Mouse (Mus musculus): Measurements from ENCODE around the gene Gm28047. TPM values are rescaled to one million over a fixed set of nuclear protein-coding genes. Genes with fewer than 3 reads are reported as not detected.
"Not testable (repeated sequence)": the region's sequence is repeated elsewhere in the genome, so short reads cannot be mapped to it uniquely, and the experiment has no call there.

Gm28047 gene
- polyA plus RNA-seq, 1 experiment from 2014 or later, result not detected

DNA sequence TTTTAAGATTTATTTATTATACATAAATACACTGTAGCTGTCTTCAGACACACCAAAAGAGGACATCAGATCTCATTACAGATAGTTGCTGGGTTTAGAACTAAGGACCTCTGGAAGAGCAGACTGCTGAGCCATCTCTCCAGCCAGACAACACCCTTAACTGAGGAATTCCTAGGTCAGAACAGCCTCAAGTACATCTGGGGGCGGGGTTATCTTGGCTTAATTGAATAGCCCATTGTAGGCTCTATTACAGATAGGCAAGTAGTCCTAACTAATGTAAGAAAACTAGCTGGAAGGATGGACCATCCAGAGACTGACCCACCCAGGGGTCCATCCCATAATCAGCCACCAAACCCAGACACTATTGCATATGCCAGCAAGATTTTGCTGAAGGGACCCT lies 16.3 kb downstream of the Gm28047 start:
- 68% methylated on average over 1 of the region's 1 CpGs for WGBS
- DNase-seq (ENCODE audit: low spot score); H3K27me3 ChIP-seq (replicated peaks; ENCODE audit: control insufficient read depth, insufficient read depth, low read length); H3K9ac ChIP-seq (ENCODE audit: low read length); H3K36me3 ChIP-seq (ENCODE audit: control insufficient read depth, insufficient read depth, low read length); H3K27ac ChIP-seq (ENCODE audit: low read depth, low read length); H3K4me1 ChIP-seq (ENCODE audit: control insufficient read depth, insufficient read depth, low read length); H3K4me2 ChIP-seq (ENCODE audit: low read length); H3K9me3 ChIP-seq (replicated peaks; ENCODE audit: control insufficient read depth, low read length); ATAC-seq; H3K4me3 ChIP-seq (ENCODE audit: low read depth, low read length): not testable (repeated sequence)

DNA sequence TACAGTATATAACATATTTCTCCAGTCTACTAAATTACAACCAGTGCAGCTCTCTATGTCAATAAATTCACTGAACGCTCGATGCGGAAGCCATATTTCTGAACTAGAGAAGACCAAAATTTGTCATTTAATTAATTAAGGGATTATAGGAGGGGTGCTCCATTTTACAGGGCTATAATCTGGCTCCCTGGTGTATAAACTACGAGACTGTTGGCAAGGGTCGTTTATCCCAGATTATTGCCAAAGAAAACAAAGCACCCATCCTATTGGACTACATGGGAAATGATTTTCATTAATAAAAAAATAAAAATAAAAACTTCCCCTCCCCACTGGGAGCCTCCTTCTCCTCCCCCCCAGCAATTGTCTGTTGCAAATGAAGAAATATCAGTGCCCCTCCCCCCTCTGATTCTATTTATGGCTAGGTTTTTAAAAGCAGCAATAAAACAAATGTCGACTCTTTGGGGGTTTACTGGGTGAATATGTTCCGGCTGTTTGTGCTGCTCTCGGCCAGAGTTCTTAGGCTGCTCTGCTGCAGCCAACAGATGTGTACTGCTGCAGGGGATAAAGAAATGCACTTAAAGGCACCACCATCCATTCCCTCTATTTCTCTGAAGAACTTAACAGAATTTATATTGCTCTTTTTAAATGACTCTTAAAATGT lies 30.7 kb downstream of the Gm28047 start:
- DNase-seq (ENCODE audit: low spot score) (no peak), ATAC-seq (no peak)
- Histone ChIP-seq H3K9ac (ENCODE audit: low read length) (no peak overlapping the region), H3K4me1 (ENCODE audit: control insufficient read depth, insufficient read depth, low read length) (peaks cover 6% of the 10 kb centered on the region; the same call in 1 of the 2 replicates), H3K36me3 (ENCODE audit: control insufficient read depth, insufficient read depth, low read length) (0 out of 2 replicates have a peak, but pooled peaks cover 5% of the 10 kb centered on the region), H3K4me2 (ENCODE audit: low read length) (no peak overlapping the region), H3K27me3 (replicated peaks; ENCODE audit: control insufficient read depth, insufficient read depth, low read length) (no peaks in the 10 kb centered on the region), H3K9me3 (replicated peaks; ENCODE audit: control insufficient read depth, low read length) (no peaks in the 10 kb centered on the region), H3K4me3 (ENCODE audit: low read depth, low read length) (no peak overlapping the region), H3K27ac (ENCODE audit: low read depth, low read length) (no peak overlapping the region; the same call in 1 of the 2 replicates)
- 51% methylated on average over 8 of the region's 8 CpGs for WGBS

DNA sequence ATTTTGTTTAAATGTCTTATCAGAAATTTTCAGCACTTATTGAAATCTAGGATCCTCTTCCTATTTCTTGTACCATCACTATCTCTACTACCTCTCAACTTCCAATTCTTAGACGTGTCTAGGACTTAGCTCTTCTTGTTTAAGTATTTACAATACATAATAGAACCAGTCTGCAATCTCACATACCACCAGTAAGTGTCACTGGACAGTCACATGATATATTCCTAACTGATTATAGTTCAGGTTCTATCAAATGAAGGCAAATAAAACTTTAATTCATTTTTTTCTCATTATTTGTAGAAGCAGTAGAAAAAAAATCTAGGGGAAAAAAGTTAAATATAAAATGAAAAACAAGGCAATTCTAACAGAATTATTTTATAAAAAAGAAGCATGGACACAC lies 32.2 kb downstream of the Gm28047 start:
- DNase-seq (ENCODE audit: low spot score), result no peak
- no peaks in the 10 kb centered on the region for H3K27me3 ChIP-seq (replicated peaks; ENCODE audit: control insufficient read depth, insufficient read depth, low read length)
- ATAC-seq, result no peak
- no peak overlapping the region for H3K27ac ChIP-seq (ENCODE audit: low read depth, low read length)
- no peak overlapping the region for H3K9ac ChIP-seq (ENCODE audit: low read length)
- 47% methylated on average over 1 of the region's 1 CpGs for WGBS
- no peak overlapping the region for H3K4me2 ChIP-seq (ENCODE audit: low read length)
- H3K36me3 ChIP-seq (ENCODE audit: control insufficient read depth, insufficient read depth, low read length), result 0 out of 2 replicates have a peak, but pooled peaks cover 5% of the 10 kb centered on the region
- H3K4me3 ChIP-seq (ENCODE audit: low read depth, low read length), result no peak overlapping the region
- no peaks in the 10 kb centered on the region for H3K9me3 ChIP-seq (replicated peaks; ENCODE audit: control insufficient read depth, low read length)
- H3K4me1 ChIP-seq (ENCODE audit: control insufficient read depth, insufficient read depth, low read length), result peaks cover 6% of the 10 kb centered on the region; the same call in 1 of the 2 replicates

DNA sequence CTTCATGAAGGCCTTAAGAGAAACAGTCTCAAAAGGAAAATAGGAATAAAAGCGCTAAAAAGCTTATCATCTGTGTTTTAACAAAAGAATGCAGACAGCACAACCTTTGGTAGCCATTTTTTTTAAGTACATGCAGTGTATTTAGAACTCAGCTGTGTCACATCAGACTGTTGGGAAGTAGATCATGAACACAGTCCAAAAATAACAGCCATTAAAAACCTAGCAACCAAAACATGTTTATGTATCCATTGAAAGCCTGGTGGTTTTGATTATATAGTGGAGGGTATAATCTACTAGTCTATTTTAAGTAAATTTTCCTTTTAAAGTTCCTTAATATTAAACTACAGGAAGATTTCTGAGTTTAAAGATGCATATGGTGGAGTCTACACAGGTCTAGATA lies 34.3 kb downstream of the Gm28047 start:
- Histone ChIP-seq H3K9me3 (replicated peaks; ENCODE audit: control insufficient read depth, low read length) (no peaks in the 10 kb centered on the region), H3K27ac (ENCODE audit: low read depth, low read length) (no peak overlapping the region), H3K4me3 (ENCODE audit: low read depth, low read length) (no peak overlapping the region), H3K4me1 (ENCODE audit: control insufficient read depth, insufficient read depth, low read length) (peaks cover 7% of the 10 kb centered on the region), H3K4me2 (ENCODE audit: low read length) (no peak overlapping the region), H3K27me3 (replicated peaks; ENCODE audit: control insufficient read depth, insufficient read depth, low read length) (no peaks in the 10 kb centered on the region), H3K36me3 (ENCODE audit: control insufficient read depth, insufficient read depth, low read length) (0 out of 2 replicates have a peak, but pooled peaks cover 5% of the 10 kb centered on the region), H3K9ac (ENCODE audit: low read length) (no peak overlapping the region)
- DNase-seq (ENCODE audit: low spot score), result no peak
- WGBS, result 93% methylated on average over 1 of the region's 1 CpGs
- no peak for ATAC-seq

GRCm38 (mm10) chr15:102589826-102590225 lies 35.0 kb downstream of the Gm28047 start:
- Histone ChIP-seq H3K4me3 (ENCODE audit: low read depth, low read length) (no peak overlapping the region), H3K27ac (ENCODE audit: low read depth, low read length) (no peak overlapping the region), H3K9me3 (replicated peaks; ENCODE audit: control insufficient read depth, low read length) (no peaks in the 10 kb centered on the region), H3K27me3 (replicated peaks; ENCODE audit: control insufficient read depth, insufficient read depth, low read length) (no peaks in the 10 kb centered on the region), H3K4me1 (ENCODE audit: control insufficient read depth, insufficient read depth, low read length) (peaks cover 10% of the 10 kb centered on the region), H3K36me3 (ENCODE audit: control insufficient read depth, insufficient read depth, low read length) (0 out of 2 replicates have a peak, but pooled peaks cover 5% of the 10 kb centered on the region), H3K9ac (ENCODE audit: low read length) (no peak overlapping the region), H3K4me2 (ENCODE audit: low read length) (no peak overlapping the region)
- DNase-seq (ENCODE audit: low spot score), result no peak
- no peak for ATAC-seq
- WGBS, result 97% methylated on average over 8 of the region's 8 CpGs

DNA sequence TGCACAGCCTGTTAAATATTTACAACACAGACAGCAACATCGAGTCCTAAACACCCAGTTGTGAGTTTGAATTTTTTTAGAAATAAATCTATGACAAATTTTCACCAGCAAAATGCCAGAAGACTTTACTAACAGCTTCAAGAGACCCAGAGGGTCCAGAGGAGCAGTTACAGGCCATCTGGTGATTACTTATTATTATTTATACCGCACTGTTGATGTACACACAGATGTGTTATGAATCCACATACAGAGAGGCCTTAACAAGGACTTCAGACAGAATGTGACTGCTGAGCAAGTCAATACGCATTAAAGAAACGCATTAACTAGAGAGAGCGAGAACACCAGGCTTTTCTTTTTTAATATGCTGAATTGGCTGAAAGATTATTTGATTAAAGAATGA lies 39.4 kb downstream of the Gm28047 start:
- ATAC-seq (0 out of 2 replicates have a peak, but pooled peaks have one; percentile 11), DNase-seq (ENCODE audit: low spot score) (peak; percentile 38)
- H3K9me3 ChIP-seq (replicated peaks; ENCODE audit: control insufficient read depth, low read length), result no peaks in the 10 kb centered on the region
- peak overlapping the region; percentile 77 for H3K27ac ChIP-seq (ENCODE audit: low read depth, low read length)
- no peaks in the 10 kb centered on the region for H3K36me3 ChIP-seq (ENCODE audit: control insufficient read depth, insufficient read depth, low read length)
- no peak overlapping the region for H3K4me3 ChIP-seq (ENCODE audit: low read depth, low read length)
- WGBS, result 43% methylated on average over 5 of the region's 5 CpGs
- no peaks in the 10 kb centered on the region for H3K27me3 ChIP-seq (replicated peaks; ENCODE audit: control insufficient read depth, insufficient read depth, low read length)
- H3K4me1 ChIP-seq (ENCODE audit: control insufficient read depth, insufficient read depth, low read length), result peaks cover 16% of the 10 kb centered on the region
- peak overlapping the region; percentile 32; the same call in 1 of the 2 replicates for H3K9ac ChIP-seq (ENCODE audit: low read length)
- no peak overlapping the region for H3K4me2 ChIP-seq (ENCODE audit: low read length)

GRCm38 (mm10) chr15:102583708-102584383 lies 41.0 kb downstream of the Gm28047 start:
- DNase-seq (ENCODE audit: low spot score), result peak; percentile 93
- H3K4me1 ChIP-seq (ENCODE audit: control insufficient read depth, insufficient read depth, low read length), result peaks cover 16% of the 10 kb centered on the region
- peak overlapping the region; percentile 29; the same call in 1 of the 2 replicates for H3K9ac ChIP-seq (ENCODE audit: low read length)

GRCm38 (mm10) chr15:102581205-102581604 lies 43.7 kb downstream of the Gm28047 start:
- DNase-seq (ENCODE audit: low spot score) (no peak), ATAC-seq (no peak)
- Histone ChIP-seq H3K27me3 (replicated peaks; ENCODE audit: control insufficient read depth, insufficient read depth, low read length) (no peaks in the 10 kb centered on the region), H3K27ac (ENCODE audit: low read depth, low read length) (no peak overlapping the region), H3K36me3 (ENCODE audit: control insufficient read depth, insufficient read depth, low read length) (no peaks in the 10 kb centered on the region), H3K4me3 (ENCODE audit: low read depth, low read length) (no peak overlapping the region), H3K4me2 (ENCODE audit: low read length) (no peak overlapping the region), H3K9ac (ENCODE audit: low read length) (no peak overlapping the region), H3K9me3 (replicated peaks; ENCODE audit: control insufficient read depth, low read length) (no peaks in the 10 kb centered on the region), H3K4me1 (ENCODE audit: control insufficient read depth, insufficient read depth, low read length) (peaks cover 22% of the 10 kb centered on the region)
- 100% methylated on average over 1 of the region's 1 CpGs for WGBS

More at GRCm38 (mm10) chr15:102583708-102584383, 41.0 kb downstream of the Gm28047 start:
- Histone ChIP-seq H3K36me3 (ENCODE audit: control insufficient read depth, insufficient read depth, low read length) (no peaks in the 10 kb centered on the region), H3K4me3 (ENCODE audit: low read depth, low read length) (no peak overlapping the region), H3K27me3 (replicated peaks; ENCODE audit: control insufficient read depth, insufficient read depth, low read length) (no peaks in the 10 kb centered on the region), H3K4me2 (ENCODE audit: low read length) (peak overlapping the region; percentile 31), H3K27ac (ENCODE audit: low read depth, low read length) (peak overlapping the region; percentile 91), H3K9me3 (replicated peaks; ENCODE audit: control insufficient read depth, low read length) (no peaks in the 10 kb centered on the region)
- ATAC-seq, result peak; percentile 87
- WGBS, result 5% methylated on average over 8 of the region's 8 CpGs

DNA sequence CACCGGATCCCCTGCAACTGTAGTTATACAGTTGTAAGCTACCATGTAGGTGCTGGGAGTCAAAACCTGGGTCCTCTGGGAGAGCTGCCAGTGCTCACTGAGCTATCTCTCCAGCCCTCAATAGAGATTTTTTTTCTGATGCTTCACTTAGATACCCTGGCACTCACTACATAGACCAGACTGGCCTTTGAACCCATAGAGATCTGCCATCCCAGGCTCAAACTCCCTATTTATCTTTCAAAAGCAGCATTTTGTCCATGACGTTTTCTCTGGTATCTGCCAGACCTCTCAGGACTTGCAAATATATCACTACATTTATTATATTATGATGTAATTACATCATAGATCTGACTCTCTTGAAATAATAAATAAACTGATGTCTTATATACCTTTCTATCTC lies 46.5 kb downstream of the Gm28047 start:
- no peak overlapping the region for H3K4me3 ChIP-seq (ENCODE audit: low read depth, low read length)
- no peaks in the 10 kb centered on the region for H3K36me3 ChIP-seq (ENCODE audit: control insufficient read depth, insufficient read depth, low read length)
- WGBS, result 86% methylated on average over 2 of the region's 2 CpGs
- H3K4me1 ChIP-seq (ENCODE audit: control insufficient read depth, insufficient read depth, low read length), result peaks cover 10% of the 10 kb centered on the region; the same call in 1 of the 2 replicates
- no peak overlapping the region for H3K9ac ChIP-seq (ENCODE audit: low read length)
- no peaks in the 10 kb centered on the region for H3K27me3 ChIP-seq (replicated peaks; ENCODE audit: control insufficient read depth, insufficient read depth, low read length)
- H3K27ac ChIP-seq (ENCODE audit: low read depth, low read length), result no peak overlapping the region
- ATAC-seq (no peak), DNase-seq (ENCODE audit: low spot score) (no peak)
- H3K9me3 ChIP-seq (replicated peaks; ENCODE audit: control insufficient read depth, low read length), result no peaks in the 10 kb centered on the region
- H3K4me2 ChIP-seq (ENCODE audit: low read length), result no peak overlapping the region

Data from forebrain, embryonic 14.5 days (tissue).